16 mouse cellular contexts compared by ENCODE assay signal in genomic region chr1:121049684-121050083, GRCm38 (mm10).
"Had no signal": no experiment of that assay in that cellular context is flagged by ENCODE, and none has a peak within 500 bp of the region (broad histone marks: within the 10 kb centered on the region; RNA-seq: fewer than 3 reads in every experiment).

No protein-coding gene starts in this region.

- H3K4me1 ChIP-seq: stomach, embryonic 15.5 days had no signal

- H3K4me3 ChIP-seq: neural tube, embryonic 13.5 days; neural tube, embryonic 15.5 days; stomach, embryonic 15.5 days had no signal

- H3K27me3 ChIP-seq: stomach, embryonic 15.5 days had no signal

- H3K27ac ChIP-seq: neural tube, embryonic 13.5 days; neural tube, embryonic 15.5 days; stomach, embryonic 15.5 days; stomach, postnatal 0 days had no signal

- DNase-seq: retina, postnatal 1 day; right cerebral cortex, adult 18-20 months; right cerebral cortex, postnatal 14 days; right cerebral cortex, postnatal 25 days; right cerebral cortex, postnatal 4 days; spleen, adult 18-20 months; thymus, adult 18-20 months; thymus, adult 2 months; thymus, postnatal 14 days; thymus, postnatal 25 days; thymus, postnatal 36 days; thymus, postnatal 4 days had no signal

- H3K9ac ChIP-seq: neural tube, embryonic 13.5 days; neural tube, embryonic 15.5 days; stomach, embryonic 15.5 days had no signal

- H3K9me3 ChIP-seq: neural tube, embryonic 13.5 days; neural tube, embryonic 15.5 days; stomach, embryonic 15.5 days had no signal

- H3K4me2 ChIP-seq: neural tube, embryonic 13.5 days; neural tube, embryonic 15.5 days; stomach, embryonic 15.5 days had no signal

- H3K36me3 ChIP-seq: neural tube, embryonic 13.5 days; neural tube, embryonic 15.5 days; stomach, embryonic 15.5 days had no signal
